Mouse (Mus musculus) kidney, adult 2 months (tissue): ENCODE data around the gene Rbm20.

Experiments used
- CTCF ChIP-seq: fragments of 200-500 bp; conservative IDR thresholded peaks from 2 replicates; pipeline ENCODE4 v1.5.1; 2011; ENCODE audit warnings: low read depth, mild to moderate bottlenecking, control low read depth, low read length, moderate library complexity, mixed read lengths; ENCODE audit not compliant: insufficient read depth, insufficient read length
- POLR2A ChIP-seq: fragments of 200-500 bp; IDR thresholded peaks from one replicate; pipeline ENCODE4 v1.6.1; 2011; ENCODE audit warnings: low read depth, low read length, control low read depth

DNA sequence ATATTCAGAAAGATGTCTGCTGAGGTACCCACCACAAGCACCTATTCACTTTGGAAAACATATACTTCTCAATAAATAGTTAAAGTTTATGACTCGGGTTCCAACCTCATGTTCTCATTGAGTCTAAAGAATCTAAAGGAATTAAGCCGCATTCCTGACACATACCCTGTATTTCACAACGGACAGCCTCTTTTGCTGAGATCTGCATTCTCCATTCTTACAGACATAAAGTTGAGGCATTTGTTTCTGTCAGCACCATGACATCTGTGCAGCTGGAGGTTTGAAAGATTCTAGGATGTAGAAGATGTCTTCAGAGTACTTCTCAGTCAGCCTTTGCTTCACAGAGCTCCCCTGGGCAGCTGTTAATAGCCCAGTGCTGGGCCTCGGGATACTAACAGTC is 117.9 kb downstream of the Rbm20 start:
- TF ChIP-seq POLR2A (no peak), CTCF (no peak)
